Mouse (Mus musculus): ENCODE data around the gene Fstl3. TPM values are rescaled to one million over a fixed set of nuclear protein-coding genes. Genes with fewer than 3 reads are reported as not detected.
A peak's percentile ranks its signal among the peaks of the same experiment; 100 is the strongest.
"Not testable (repeated sequence)": the region's sequence is repeated elsewhere in the genome, so short reads cannot be mapped to it uniquely, and the experiment has no call there.

The Fstl3 gene
- total RNA-seq (2022): 1 to 10 TPM; 2.2 to 2.9 (median 2.4) TPM

- no peak for DNase-seq (ENCODE audit: low spot score in 2 of 2)
Observed at GRCm38 (mm10) chr10:79777103-79777531, at the start of gene Fstl3. Gene Fstl3, plus strand, starts transcription at chr10:79777272.

- DNase-seq (ENCODE audit: low spot score in 2 of 2): peak in 1 of 2 experiments; percentile 66
Observed at GRCm38 (mm10) chr10:79728323-79729249, 48.5 kb upstream of the Fstl3 start.

- peak; percentile 55 to 78 for DNase-seq (ENCODE audit: low spot score in 2 of 2)
Observed at GRCm38 (mm10) chr10:79729357-79729965, 47.6 kb upstream of the Fstl3 start.

- no peak for DNase-seq (ENCODE audit: low spot score in 2 of 2)
Observed at GRCm38 (mm10) chr10:79732500-79732899, 44.6 kb upstream of the Fstl3 start.

GRCm38 (mm10) chr10:79733847-79734246 lies 43.2 kb upstream of the Fstl3 start:
- DNase-seq (ENCODE audit: low spot score in 2 of 2): no peak

- DNase-seq (ENCODE audit: low spot score in 2 of 2): no peak
Observed at GRCm38 (mm10) chr10:79735361-79735760, 41.7 kb upstream of the Fstl3 start.

DNA sequence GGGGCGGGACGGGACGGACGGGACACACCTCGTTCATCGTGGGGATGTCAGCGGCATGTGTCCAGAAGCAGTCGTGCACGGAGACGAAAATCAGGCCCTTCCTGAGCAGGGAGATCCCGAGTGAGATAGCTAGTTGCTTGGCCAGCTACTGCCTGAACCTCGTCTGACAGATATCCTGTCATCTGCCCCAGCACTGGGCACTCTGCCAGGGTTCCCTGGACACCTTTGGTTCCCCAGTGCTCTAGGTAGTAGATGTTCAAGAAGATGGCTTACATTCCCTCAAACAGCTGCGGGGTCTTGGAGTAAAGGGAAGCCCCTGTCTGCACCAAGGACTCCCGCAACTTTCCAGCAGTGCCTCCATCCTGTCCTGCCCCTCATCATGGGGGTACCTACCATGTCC lies 40.4 kb upstream of the Fstl3 start:
- DNase-seq (ENCODE audit: low spot score in 2 of 2): no peak

GRCm38 (mm10) chr10:79738259-79738658 lies 38.8 kb upstream of the Fstl3 start:
- DNase-seq (ENCODE audit: low spot score in 2 of 2): no peak

- DNase-seq (ENCODE audit: low spot score in 2 of 2): no peak
Observed at GRCm38 (mm10) chr10:79739234-79739633, 37.8 kb upstream of the Fstl3 start.

GRCm38 (mm10) chr10:79740863-79741262 lies 36.2 kb upstream of the Fstl3 start:
- DNase-seq (ENCODE audit: low spot score in 2 of 2): no peak

- no peak for DNase-seq (ENCODE audit: low spot score in 2 of 2)
Observed at GRCm38 (mm10) chr10:79743161-79743560, 33.9 kb upstream of the Fstl3 start.

DNA sequence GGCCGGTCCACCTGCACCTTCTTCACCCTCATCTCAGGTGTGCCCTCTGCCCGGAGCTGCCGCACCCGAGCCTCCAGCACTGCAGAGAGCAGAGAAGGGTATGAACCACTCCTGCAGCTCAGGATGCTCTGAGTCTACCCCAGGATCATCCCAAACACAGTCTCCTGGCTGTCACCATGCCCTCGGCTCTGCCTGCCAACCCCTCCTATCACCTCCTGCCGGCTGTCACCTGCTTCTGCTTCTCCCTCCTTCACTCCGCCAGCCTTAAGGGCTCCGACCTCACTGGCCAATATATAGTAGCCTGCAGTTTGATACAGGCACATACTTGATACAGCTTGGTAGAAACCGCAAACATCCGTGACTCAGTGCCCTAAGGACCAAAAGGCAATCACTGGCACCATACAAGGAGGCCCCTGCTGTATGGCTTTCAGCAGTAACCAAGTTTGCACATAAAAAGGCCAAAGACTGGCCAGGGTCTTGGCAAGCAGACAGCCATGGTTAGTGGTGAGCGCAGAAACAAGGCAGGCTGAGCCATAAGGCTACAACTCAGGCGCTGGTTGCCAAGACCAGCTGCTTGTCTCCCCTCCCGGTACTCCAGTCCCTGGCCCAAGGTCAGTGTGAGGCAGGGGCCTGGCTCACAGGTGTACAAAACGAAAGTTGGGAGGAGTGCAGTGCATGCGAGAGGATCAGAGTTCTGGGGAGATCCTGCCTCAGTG lies 33.3 kb upstream of the Fstl3 start:
- DNase-seq (ENCODE audit: low spot score in 2 of 2): no peak

- no peak for DNase-seq (ENCODE audit: low spot score in 2 of 2)
Observed at GRCm38 (mm10) chr10:79745411-79745810, 31.7 kb upstream of the Fstl3 start.

GRCm38 (mm10) chr10:79745898-79746773 lies 30.9 kb upstream of the Fstl3 start, which contains the start of gene Polrmt:
Gene Polrmt, minus strand, starts transcription at chr10:79746581.
- DNase-seq (ENCODE audit: low spot score in 2 of 2): peak; percentile 97

DNA sequence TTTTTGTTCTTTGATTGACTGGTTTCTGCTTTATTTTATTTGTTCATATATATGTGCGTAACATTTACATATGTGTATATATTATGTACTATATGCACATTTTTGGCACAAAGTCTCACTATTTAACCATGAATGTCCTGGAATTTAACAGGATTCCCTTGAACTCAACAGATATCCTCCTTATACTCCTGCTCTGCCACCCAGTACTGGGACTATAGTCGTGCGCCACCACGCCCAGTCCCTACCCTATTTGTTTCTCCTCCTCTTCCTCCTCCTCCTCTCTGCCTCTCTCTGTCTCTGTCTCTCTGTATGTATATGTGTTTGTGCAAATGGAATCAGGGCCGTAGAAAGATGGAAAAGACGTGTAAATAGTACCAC lies 30.3 kb upstream of the Fstl3 start:
- no peak for DNase-seq (ENCODE audit: low spot score in 2 of 2)

DNA sequence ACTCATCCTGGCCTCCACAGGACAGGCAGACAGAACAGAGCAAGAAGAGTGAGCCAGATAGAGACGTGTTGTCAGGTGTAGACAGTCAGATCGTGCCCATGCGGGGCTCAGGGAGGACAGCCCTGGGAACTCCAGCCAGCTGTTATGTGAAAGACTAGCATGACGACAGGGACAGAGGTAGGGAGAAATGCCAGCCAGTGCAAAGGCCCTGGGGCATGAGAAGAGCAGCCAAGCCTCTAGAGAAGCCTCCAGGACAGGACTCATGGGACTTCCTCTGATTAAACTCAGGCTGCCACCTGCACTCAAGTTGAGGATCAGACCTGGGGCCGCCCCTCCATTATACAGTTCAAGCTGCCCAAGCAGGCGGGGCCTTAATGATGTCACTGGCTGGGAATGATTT lies 28.6 kb upstream of the Fstl3 start:
- DNase-seq (ENCODE audit: low spot score in 2 of 2): no peak

GRCm38 (mm10) chr10:79754856-79755516 lies 22.1 kb upstream of the Fstl3 start, which contains the start of gene Fgf22:
Gene Fgf22, plus strand, starts transcription at chr10:79755076.
- peak; percentile 68 to 70 for DNase-seq (ENCODE audit: low spot score in 2 of 2)

GRCm38 (mm10) chr10:79755854-79756253 lies 21.2 kb upstream of the Fstl3 start:
- DNase-seq (ENCODE audit: low spot score in 2 of 2): no peak

DNA sequence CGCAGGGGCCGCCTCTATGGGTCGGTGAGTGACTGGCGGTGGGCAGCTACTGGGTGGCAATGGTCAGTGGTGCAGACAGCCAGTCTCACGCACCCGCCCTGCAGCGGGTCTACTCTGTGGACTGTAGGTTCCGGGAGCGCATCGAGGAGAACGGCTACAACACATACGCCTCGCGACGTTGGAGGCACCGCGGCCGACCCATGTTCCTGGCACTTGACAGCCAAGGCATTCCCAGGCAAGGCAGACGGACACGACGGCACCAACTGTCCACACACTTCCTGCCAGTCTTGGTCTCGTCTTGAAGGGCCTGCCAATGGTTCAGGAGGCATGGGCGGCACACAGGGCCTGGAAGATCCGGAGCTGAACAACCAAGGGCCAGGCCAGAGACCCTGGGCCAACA lies 20.4 kb upstream of the Fstl3 start:
- DNase-seq (ENCODE audit: low spot score in 2 of 2): no peak

DNA sequence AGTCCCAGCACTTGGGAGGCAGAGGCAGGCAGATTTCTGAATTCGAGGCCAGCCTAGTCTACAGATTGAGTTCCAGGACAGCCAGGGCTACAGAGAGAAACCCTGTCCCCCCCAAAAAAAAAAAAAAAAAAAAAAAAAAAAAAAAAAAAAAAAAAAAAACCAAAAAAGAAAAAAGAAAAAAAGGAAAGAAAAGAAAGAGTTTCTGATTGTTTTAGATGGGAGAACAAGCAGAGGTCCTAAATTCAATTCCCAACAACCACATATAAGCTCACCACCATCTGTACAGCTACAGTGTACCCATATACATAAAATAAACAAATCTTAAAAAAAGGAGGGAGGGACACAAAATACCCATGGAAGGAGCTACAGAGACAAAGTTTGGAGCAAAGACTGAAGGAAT lies 17.4 kb upstream of the Fstl3 start:
- not testable (repeated sequence) for DNase-seq (ENCODE audit: low spot score in 2 of 2)

Measured in layer of hippocampus, adult 8-10 months (tissue).